Mouse (Mus musculus) c-Kit-positive CD71-negative TER-119-negative erythroid progenitor cells, embryonic 14.5 days (primary cell): Measurements from ENCODE around the gene Ube2o.

Experiments used
- DNase-seq: peaks from one replicate; pipeline ENCODE4 v3.0.0-alpha.2; 2013; ENCODE audit warnings: low read depth

Gene Ube2o

DNA sequence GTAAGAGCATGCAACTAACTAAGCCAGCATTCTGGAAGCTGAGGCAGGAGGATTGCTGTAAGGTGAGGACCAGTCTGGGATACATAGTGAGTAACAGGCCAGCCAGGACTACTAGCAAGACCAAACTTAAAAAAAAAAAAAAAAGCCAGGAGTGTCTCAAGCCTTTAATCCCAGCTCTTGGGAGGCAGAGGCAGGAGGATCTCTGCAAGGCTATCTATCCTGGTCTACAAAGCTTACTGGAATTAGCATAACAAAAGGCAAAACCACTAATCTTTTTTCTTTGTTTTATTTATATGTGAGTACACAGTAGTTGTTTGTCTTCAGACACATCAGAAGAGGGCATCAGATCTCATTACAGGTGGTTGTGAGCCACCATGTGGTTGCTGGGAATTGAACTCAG is 93.0 kb downstream of the Ube2o start:
- DNase-seq = no peak
